ENCODE assay signal across 11 mouse cellular contexts in genomic region chr1:162209487-162210149, GRCm38 (mm10).
DNase-seq lines count a peak whose midpoint lies in the region; ATAC-seq and TF ChIP-seq lines count a peak whose summit lies in the region.
"Had no signal": no experiment of that assay in that cellular context is flagged by ENCODE, and none has a peak within 500 bp of the region (broad histone marks: within the 10 kb centered on the region; RNA-seq: fewer than 3 reads in every experiment).

No protein-coding gene starts in this region.

- TF ChIP-seq POLR2A in testis, adult 2 months (IDR thresholded peaks at IDR 0.05; ENCODE audit: control insufficient read depth, low read depth, low read length) = no peak

- no peaks in the 10 kb centered on the region for H3K36me3 ChIP-seq in testis, adult 2 months (ENCODE audit: control insufficient read depth, insufficient read depth, low read length)
- H3K36me3 ChIP-seq in forebrain, embryonic 14.5 days (ENCODE audit: control insufficient read depth, insufficient read depth, low read length) = no peaks in the 10 kb centered on the region

- TF ChIP-seq CTCF in testis, adult 2 months (IDR thresholded peaks at IDR 0.05; ENCODE audit: control insufficient read depth, insufficient read depth, insufficient replicate concordance, low read depth, low read length) = no peak

- peaks cover 4% of the 10 kb centered on the region for H3K4me1 ChIP-seq in testis, adult 2 months (ENCODE audit: control insufficient read depth, insufficient read depth, low read length)
- peaks cover 7% of the 10 kb centered on the region for H3K4me1 ChIP-seq in forebrain, embryonic 14.5 days (ENCODE audit: control insufficient read depth, insufficient read depth, low read length)

- ATAC-seq in forebrain, embryonic 14.5 days = peak; percentile 68; the same call in 1 of the 2 replicates

- H3K4me2 ChIP-seq in forebrain, embryonic 14.5 days (ENCODE audit: low read length) = no peak overlapping the region

- no peak overlapping the region for H3K9ac ChIP-seq in forebrain, embryonic 14.5 days (ENCODE audit: low read length)

- WGBS in forebrain, embryonic 14.5 days = 14% methylated on average over 10 of the region's 10 CpGs

- H3K27me3 ChIP-seq in testis, adult 2 months (ENCODE audit: control insufficient read depth, insufficient read depth, low read length) = no peaks in the 10 kb centered on the region
- H3K27me3 ChIP-seq in forebrain, embryonic 14.5 days (replicated peaks; ENCODE audit: control insufficient read depth, insufficient read depth, low read length) = no peaks in the 10 kb centered on the region

- no peaks in the 10 kb centered on the region for H3K9me3 ChIP-seq in forebrain, embryonic 14.5 days (replicated peaks; ENCODE audit: control insufficient read depth, low read length)

- DNase-seq in testis, postnatal 10 days (ENCODE audit: low spot score) = no peak
- peak; percentile 36 for DNase-seq in forebrain, embryonic 14.5 days (ENCODE audit: low spot score)
- peak; percentile 64 for DNase-seq in mesoderm, embryonic 11.5 days (ENCODE audit: low read depth, low spot score)
- no peak for DNase-seq in cerebellum, postnatal 36 days
- DNase-seq in adrenal gland, postnatal 4 days (ENCODE audit: low spot score in 2 of 2) = no peak
- DNase-seq in urinary bladder, postnatal 25 days (ENCODE audit: low spot score) = no peak
- DNase-seq in right cerebral cortex, adult 18-20 months = no peak
- DNase-seq: adrenal gland, postnatal 36 days; heart, postnatal 4 days; lung, postnatal 14 days had no signal

- no peak overlapping the region for H3K4me3 ChIP-seq in testis, adult 2 months (ENCODE audit: control insufficient read depth, low read depth, low read length)
- no peak overlapping the region for H3K4me3 ChIP-seq in forebrain, embryonic 14.5 days (ENCODE audit: low read depth, low read length)

- H3K27ac ChIP-seq in testis, adult 2 months (ENCODE audit: control insufficient read depth, insufficient read depth, low read depth, low read length) = peak overlapping the region; percentile 39
- no peak overlapping the region for H3K27ac ChIP-seq in forebrain, embryonic 14.5 days (ENCODE audit: low read depth, low read length)

Comparison
In these comparisons a context has a peak if more than half of its experiments do, and no peak if none do; other contexts are left out.
1. DNase-seq: peak in forebrain, embryonic 14.5 days (single experiment) and mesoderm, embryonic 11.5 days (single experiment); none in testis, postnatal 10 days (single experiment), cerebellum, postnatal 36 days (0 of 2), adrenal gland, postnatal 4 days (0 of 2), urinary bladder, postnatal 25 days (single experiment) and right cerebral cortex, adult 18-20 months (single experiment).